Mouse (Mus musculus) intestine, embryonic 14.5 days (tissue): ENCODE results near the gene Ttll7. TPM values are rescaled to one million over a fixed set of nuclear protein-coding genes. Genes with fewer than 3 reads are reported as not detected.

ENCODE experiments used
- ATAC-seq: fragments of 200-750 bp; cut with Nextera tagmentation; replicated peaks from 2 replicates; pipeline ENCODE4 v1.8.0; 2017; ENCODE audit warnings: low read depth, moderate number of reproducible peaks, moderate TSS enrichment, moderate library complexity; ENCODE audit not compliant: low FRiP score, low TSS enrichment
- DNase-seq: peaks from one replicate; pipeline ENCODE4 v3.0.0-alpha.2; 2018; ENCODE audit warnings: low spot score
- H3K27ac ChIP-seq: fragments of 300-500 bp; sonication (generic); 2 replicates; pipeline ENCODE4 v1.5.1; 2014; ENCODE audit warnings: low read depth, mild to moderate bottlenecking, control low read depth
- H3K27me3 ChIP-seq: fragments of 300-500 bp; sonication (generic); replicated peaks from 2 replicates; pipeline ENCODE4 v1.6.1; 2014; ENCODE audit warnings: low read length, control low read depth; ENCODE audit not compliant: control insufficient read depth, insufficient read depth
- H3K36me3 ChIP-seq: fragments of 300-500 bp; sonication (generic); 2 replicates; pipeline ENCODE4 v1.6.1; 2014; ENCODE audit warnings: low read length, control low read depth; ENCODE audit not compliant: control insufficient read depth, insufficient read depth
- H3K4me1 ChIP-seq: fragments of 300-500 bp; sonication (generic); replicated peaks from 2 replicates; pipeline ENCODE4 v1.6.1; 2014; ENCODE audit warnings: low read length, control low read depth, mixed read lengths; ENCODE audit not compliant: control insufficient read depth, insufficient read depth
- H3K4me2 ChIP-seq: fragments of 300-500 bp; sonication (generic); 2 replicates; pipeline ENCODE4 v1.6.1; 2014; ENCODE audit warnings: low read length
- H3K4me3 ChIP-seq: fragments of 300-500 bp; sonication (generic); 2 replicates; pipeline ENCODE4 v1.5.1; 2014; ENCODE audit warnings: low read depth, low read length, control low read depth, mixed read lengths
- H3K9ac ChIP-seq: fragments of 300-500 bp; sonication (generic); 2 replicates; pipeline ENCODE4 v1.6.1; 2014; ENCODE audit warnings: mild to moderate bottlenecking, low read length
- H3K9me3 ChIP-seq: fragments of 300-500 bp; sonication (generic); 2 replicates; pipeline ENCODE4 v1.6.1; 2016; ENCODE audit warnings: low read length, control low read depth; ENCODE audit not compliant: control insufficient read depth
- WGBS: fragments of 180-500 bp; shearing (Covaris S2); extraction: QIAGEN DNeasy Blood & Tissue Kit; methylation state at CpG from one replicate; pipeline ENCODE4 v1.1.7; 2014; 5-methylcytosine and 5-hydroxymethylcytosine counted together
- polyA plus RNA-seq: library from polyadenylated mRNA; unstranded; fragments of >200 nt; fragmentation: Nextera tagmentation; extraction: Ambion mirVana; gene quantifications from 2 replicates; pipeline ENCODE4 v1.2.1, GENCODE M21; 2014

The Ttll7 gene
- polyA plus RNA-seq, 1 experiment from 2014 or later, result 2.1 TPM

DNA sequence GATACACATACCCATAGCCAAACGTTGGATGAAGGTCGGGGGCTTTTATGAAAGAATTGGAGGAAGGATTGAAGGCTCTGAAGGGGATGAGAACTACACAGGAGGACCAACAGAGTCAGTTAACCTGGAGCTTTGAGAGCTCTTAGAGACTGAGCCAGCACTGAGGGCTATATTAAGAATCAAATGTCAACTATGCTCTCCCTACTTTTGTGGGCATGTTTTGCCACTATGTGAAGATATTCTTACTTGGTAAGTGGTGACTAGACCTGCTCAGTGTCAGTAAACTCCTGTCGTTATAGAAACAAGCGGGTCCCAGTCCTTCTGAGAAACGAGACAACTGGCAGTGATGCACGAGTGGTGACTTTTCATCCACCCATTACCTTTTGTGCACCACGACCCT, 176.2 kb downstream of the Ttll7 start:
- Histone ChIP-seq H3K36me3 (no peaks in the 10 kb centered on the region), H3K9me3 (no peaks in the 10 kb centered on the region), H3K4me1 (no peaks in the 10 kb centered on the region), H3K27ac (no peak overlapping the region), H3K9ac (no peak overlapping the region), H3K27me3 (no peaks in the 10 kb centered on the region), H3K4me3 (no peak overlapping the region), H3K4me2 (no peak overlapping the region)
- ATAC-seq (no peak), DNase-seq (no peak)
- WGBS, result 93% methylated on average over 7 of the region's 7 CpGs

DNA sequence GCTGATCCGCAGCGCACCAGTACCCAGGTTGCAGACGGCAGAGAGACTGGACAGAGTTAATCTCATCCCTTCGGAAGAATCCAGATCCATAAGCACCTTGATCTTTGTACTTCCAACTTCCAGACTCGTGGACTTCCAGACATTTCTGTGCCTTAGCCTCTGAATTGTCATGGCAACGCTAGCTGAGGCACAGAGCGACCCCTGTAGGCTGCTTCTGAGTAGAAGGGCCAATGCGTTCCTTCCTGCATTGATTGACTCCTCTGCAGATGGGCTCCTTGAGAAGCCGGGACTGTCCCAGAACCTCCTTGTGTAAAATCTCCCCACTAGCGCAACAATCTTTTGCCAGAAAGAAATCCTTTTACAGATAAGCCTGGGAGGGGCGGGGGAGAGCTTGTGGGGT, 177.6 kb downstream of the Ttll7 start:
- Histone ChIP-seq H3K9me3 (no peaks in the 10 kb centered on the region), H3K36me3 (no peaks in the 10 kb centered on the region), H3K4me2 (no peak overlapping the region), H3K9ac (no peak overlapping the region), H3K27me3 (no peaks in the 10 kb centered on the region), H3K4me1 (no peaks in the 10 kb centered on the region), H3K4me3 (no peak overlapping the region), H3K27ac (no peak overlapping the region)
- DNase-seq (no peak), ATAC-seq (no peak)
- WGBS, result 76% methylated on average over 11 of the region's 11 CpGs

DNA sequence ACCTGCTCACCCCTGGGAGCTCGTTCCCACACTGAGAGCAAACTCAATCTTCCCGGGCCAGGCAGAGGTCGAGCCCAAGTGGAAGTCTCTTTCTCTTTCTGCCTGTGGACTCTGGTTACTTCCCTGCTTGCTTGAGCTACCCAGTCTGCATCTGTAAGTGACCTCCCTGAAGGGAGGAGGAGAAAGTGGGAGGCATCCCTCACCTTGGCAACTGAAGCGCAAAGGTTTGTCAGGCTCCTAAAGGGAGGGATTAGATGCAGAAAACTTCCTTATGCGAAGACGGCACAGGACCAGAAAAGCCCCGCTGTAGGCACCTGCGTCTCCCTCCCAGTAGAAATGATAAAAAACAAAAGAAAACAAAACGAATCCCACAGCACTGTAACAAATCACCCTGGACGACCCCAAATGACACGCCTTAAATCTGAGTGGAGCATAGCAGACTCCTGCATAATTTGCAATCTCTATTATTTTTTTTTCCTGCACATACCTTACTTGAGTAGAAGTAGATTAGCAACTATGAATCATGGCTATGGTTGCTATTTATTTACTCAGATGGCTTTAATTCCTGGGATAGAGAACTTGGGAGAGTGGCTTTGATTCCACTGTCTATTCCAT, 178.2 kb downstream of the Ttll7 start:
- H3K4me2 ChIP-seq, result no peak overlapping the region
- 44% methylated on average over 11 of the region's 11 CpGs for WGBS

More for the DNA sequence above, 178.2 kb downstream of the Ttll7 start:
- no peak overlapping the region for H3K4me3 ChIP-seq
- no peaks in the 10 kb centered on the region for H3K36me3 ChIP-seq
- ATAC-seq (no peak), DNase-seq (no peak)
- H3K4me1 ChIP-seq, result no peaks in the 10 kb centered on the region
- no peaks in the 10 kb centered on the region for H3K9me3 ChIP-seq
- no peak overlapping the region for H3K27ac ChIP-seq
- H3K27me3 ChIP-seq, result no peaks in the 10 kb centered on the region
- no peak overlapping the region for H3K9ac ChIP-seq

Other genes with a start within 250 kb of the Ttll7 start
- gene Dnase2b, start 236.8 kb upstream of the Ttll7 start, polyA plus RNA-seq, result not detected in 2 replicates
- gene 4930503B20Rik, start 201.1 kb upstream of the Ttll7 start, polyA plus RNA-seq, result not detected in 2 replicates
- gene Samd13, start 166.8 kb upstream of the Ttll7 start, polyA plus RNA-seq, result 0.46 and 0.51 TPM in 2 replicates
- gene Prkacb, start 39.4 kb upstream of the Ttll7 start, polyA plus RNA-seq, result 56.1 and 64.3 TPM in 2 replicates